Mouse (Mus musculus): Measurements from ENCODE around the gene Krtap24-1.

Gene Krtap24-1

GRCm38 (mm10) chr16:88631474-88631873 lies 19.4 kb upstream of the Krtap24-1 start:
- Histone ChIP-seq H3K9me3 (ENCODE audit: low read length) (no peaks in the 10 kb centered on the region), H3K27me3 (ENCODE audit: insufficient read depth, low read length) (no peaks in the 10 kb centered on the region), H3K36me3 (ENCODE audit: insufficient read depth, low read length) (no peaks in the 10 kb centered on the region), H3K4me3 (replicated peaks; ENCODE audit: low read length) (no peak overlapping the region), H3K4me1 (replicated peaks; ENCODE audit: low read depth, low read length) (no peaks in the 10 kb centered on the region)
- TF ChIP-seq CTCF (conservative IDR thresholded peaks at IDR 0.05; ENCODE audit: low read length) (0 out of 2 replicates have a peak, but pooled peaks have one; percentile 10), NANOG (IDR thresholded peaks at IDR 0.05; ENCODE audit: borderline replicate concordance, low read length) (no peak), POU5F1 (IDR thresholded peaks at IDR 0.05; ENCODE audit: borderline replicate concordance, low read length) (no peak)

GRCm38 (mm10) chr16:88627566-88627965 lies 15.5 kb upstream of the Krtap24-1 start, which contains the start of gene 2310079G19Rik:
TSS of gene 2310079G19Rik (minus strand) at chr16:88627666.
- Histone ChIP-seq H3K9me3 (ENCODE audit: low read length) (no peaks in the 10 kb centered on the region), H3K4me3 (replicated peaks; ENCODE audit: low read length) (no peak within 1 kb of the TSS), H3K27me3 (ENCODE audit: insufficient read depth, low read length) (no peaks in the 10 kb centered on the region), H3K4me1 (replicated peaks; ENCODE audit: low read depth, low read length) (no peaks in the 10 kb centered on the region), H3K36me3 (ENCODE audit: insufficient read depth, low read length) (no peaks in the 10 kb centered on the region)
- no peak for TF ChIP-seq NANOG (IDR thresholded peaks at IDR 0.05; ENCODE audit: borderline replicate concordance, low read length)
- no peak for TF ChIP-seq CTCF (conservative IDR thresholded peaks at IDR 0.05; ENCODE audit: low read length)
- TF ChIP-seq POU5F1 (IDR thresholded peaks at IDR 0.05; ENCODE audit: borderline replicate concordance, low read length): no peak

- H3K27me3 ChIP-seq (ENCODE audit: insufficient read depth, low read length): no peaks in the 10 kb centered on the region
- no peak overlapping the region for H3K4me3 ChIP-seq (replicated peaks; ENCODE audit: low read length)
- TF ChIP-seq NANOG (IDR thresholded peaks at IDR 0.05; ENCODE audit: borderline replicate concordance, low read length): no peak
- TF ChIP-seq CTCF (conservative IDR thresholded peaks at IDR 0.05; ENCODE audit: low read length): no peak
- TF ChIP-seq POU5F1 (IDR thresholded peaks at IDR 0.05; ENCODE audit: borderline replicate concordance, low read length): no peak
- H3K9me3 ChIP-seq (ENCODE audit: low read length): no peaks in the 10 kb centered on the region
- H3K36me3 ChIP-seq (ENCODE audit: insufficient read depth, low read length): no peaks in the 10 kb centered on the region
- no peaks in the 10 kb centered on the region for H3K4me1 ChIP-seq (replicated peaks; ENCODE audit: low read depth, low read length)
Measured at GRCm38 (mm10) chr16:88612712-88613111, 633 bp upstream of the Krtap24-1 start.

- Histone ChIP-seq H3K36me3 (ENCODE audit: insufficient read depth, low read length) (no peaks in the 10 kb centered on the region), H3K4me1 (replicated peaks; ENCODE audit: low read depth, low read length) (no peaks in the 10 kb centered on the region), H3K27me3 (ENCODE audit: insufficient read depth, low read length) (no peaks in the 10 kb centered on the region), H3K9me3 (ENCODE audit: low read length) (no peaks in the 10 kb centered on the region), H3K4me3 (replicated peaks; ENCODE audit: low read length) (no peak overlapping the region)
- TF ChIP-seq CTCF (conservative IDR thresholded peaks at IDR 0.05; ENCODE audit: low read length) (no peak), POU5F1 (IDR thresholded peaks at IDR 0.05; ENCODE audit: borderline replicate concordance, low read length) (no peak), NANOG (IDR thresholded peaks at IDR 0.05; ENCODE audit: borderline replicate concordance, low read length) (no peak)
Measured at GRCm38 (mm10) chr16:88604570-88604969, 7.5 kb downstream of the Krtap24-1 start.

- Histone ChIP-seq H3K4me3 (replicated peaks; ENCODE audit: low read length) (no peak overlapping the region), H3K36me3 (ENCODE audit: insufficient read depth, low read length) (no peaks in the 10 kb centered on the region), H3K9me3 (ENCODE audit: low read length) (no peaks in the 10 kb centered on the region), H3K27me3 (ENCODE audit: insufficient read depth, low read length) (no peaks in the 10 kb centered on the region), H3K4me1 (replicated peaks; ENCODE audit: low read depth, low read length) (no peaks in the 10 kb centered on the region)
- TF ChIP-seq POU5F1 (IDR thresholded peaks at IDR 0.05; ENCODE audit: borderline replicate concordance, low read length): no peak
- no peak for TF ChIP-seq NANOG (IDR thresholded peaks at IDR 0.05; ENCODE audit: borderline replicate concordance, low read length)
- TF ChIP-seq CTCF (conservative IDR thresholded peaks at IDR 0.05; ENCODE audit: low read length): no peak
Measured at GRCm38 (mm10) chr16:88602464-88602863, 9.6 kb downstream of the Krtap24-1 start.

- H3K4me1 ChIP-seq (replicated peaks; ENCODE audit: low read depth, low read length): no peaks in the 10 kb centered on the region
- TF ChIP-seq POU5F1 (IDR thresholded peaks at IDR 0.05; ENCODE audit: borderline replicate concordance, low read length) (no peak), NANOG (IDR thresholded peaks at IDR 0.05; ENCODE audit: borderline replicate concordance, low read length) (no peak)
- no peaks in the 10 kb centered on the region for H3K36me3 ChIP-seq (ENCODE audit: insufficient read depth, low read length)
- H3K4me3 ChIP-seq (replicated peaks; ENCODE audit: low read length): no peak overlapping the region
- H3K9me3 ChIP-seq (ENCODE audit: low read length): no peaks in the 10 kb centered on the region
- H3K27me3 ChIP-seq (ENCODE audit: insufficient read depth, low read length): no peaks in the 10 kb centered on the region
Measured at GRCm38 (mm10) chr16:88600303-88600702, 11.8 kb downstream of the Krtap24-1 start.

GRCm38 (mm10) chr16:88599504-88600237 lies 12.4 kb downstream of the Krtap24-1 start:
- Histone ChIP-seq H3K36me3 (ENCODE audit: insufficient read depth, low read length) (no peaks in the 10 kb centered on the region), H3K4me3 (replicated peaks; ENCODE audit: low read length) (no peak overlapping the region), H3K4me1 (replicated peaks; ENCODE audit: low read depth, low read length) (no peaks in the 10 kb centered on the region), H3K9me3 (ENCODE audit: low read length) (no peaks in the 10 kb centered on the region), H3K27me3 (ENCODE audit: insufficient read depth, low read length) (no peaks in the 10 kb centered on the region)
- TF ChIP-seq CTCF (conservative IDR thresholded peaks at IDR 0.05; ENCODE audit: low read length): no peak
- TF ChIP-seq NANOG (IDR thresholded peaks at IDR 0.05; ENCODE audit: borderline replicate concordance, low read length): no peak
- no peak for TF ChIP-seq POU5F1 (IDR thresholded peaks at IDR 0.05; ENCODE audit: borderline replicate concordance, low read length)

- Histone ChIP-seq H3K4me1 (replicated peaks; ENCODE audit: low read depth, low read length) (no peaks in the 10 kb centered on the region), H3K4me3 (replicated peaks; ENCODE audit: low read length) (no peak overlapping the region), H3K27me3 (ENCODE audit: insufficient read depth, low read length) (no peaks in the 10 kb centered on the region), H3K9me3 (ENCODE audit: low read length) (no peaks in the 10 kb centered on the region), H3K36me3 (ENCODE audit: insufficient read depth, low read length) (no peaks in the 10 kb centered on the region)
- TF ChIP-seq CTCF (conservative IDR thresholded peaks at IDR 0.05; ENCODE audit: low read length) (peak; percentile 58), POU5F1 (IDR thresholded peaks at IDR 0.05; ENCODE audit: borderline replicate concordance, low read length) (no peak)
Measured at GRCm38 (mm10) chr16:88592758-88593157, 19.3 kb downstream of the Krtap24-1 start.

- Histone ChIP-seq H3K36me3 (ENCODE audit: insufficient read depth, low read length) (no peaks in the 10 kb centered on the region), H3K27me3 (ENCODE audit: insufficient read depth, low read length) (no peaks in the 10 kb centered on the region), H3K4me1 (replicated peaks; ENCODE audit: low read depth, low read length) (no peaks in the 10 kb centered on the region), H3K9me3 (ENCODE audit: low read length) (no peaks in the 10 kb centered on the region), H3K4me3 (replicated peaks; ENCODE audit: low read length) (no peak overlapping the region)
- TF ChIP-seq POU5F1 (IDR thresholded peaks at IDR 0.05; ENCODE audit: borderline replicate concordance, low read length): no peak
Measured at GRCm38 (mm10) chr16:88583338-88583737, 28.7 kb downstream of the Krtap24-1 start.
